Mouse (Mus musculus) testis, adult 2 months (tissue): ENCODE data around the gene Thg1l. TPM values are rescaled to one million over a fixed set of nuclear protein-coding genes. Genes with fewer than 3 reads are reported as not detected.

Experiments
- H3K27ac ChIP-seq: fragments of 200-500 bp; 2 replicates; pipeline ENCODE4 v1.5.1; 2012; ENCODE audit warnings: low read depth, low read length; ENCODE audit not compliant: control insufficient read depth, insufficient read depth
- H3K27me3 ChIP-seq: fragments of 200-500 bp; 2 replicates; pipeline ENCODE4 v1.6.1; 2012; ENCODE audit warnings: mild to moderate bottlenecking, low read length, moderate library complexity; ENCODE audit not compliant: control insufficient read depth, insufficient read depth
- H3K36me3 ChIP-seq: fragments of 200-500 bp; 2 replicates; pipeline ENCODE4 v1.6.1; 2012; ENCODE audit warnings: mild to moderate bottlenecking, low read length; ENCODE audit not compliant: control insufficient read depth, insufficient read depth
- H3K4me1 ChIP-seq: fragments of 200-500 bp; 2 replicates; pipeline ENCODE4 v1.6.1; 2012; ENCODE audit warnings: low read length; ENCODE audit not compliant: control insufficient read depth, insufficient read depth
- H3K4me3 ChIP-seq: fragments of 200-500 bp; 2 replicates; pipeline ENCODE4 v1.5.1; 2012; ENCODE audit warnings: low read depth, mild to moderate bottlenecking, low read length, moderate library complexity, mixed read lengths; ENCODE audit not compliant: control insufficient read depth
- CTCF ChIP-seq: fragments of 200-500 bp; IDR thresholded peaks from 2 replicates; pipeline ENCODE4 v1.5.1; 2012; ENCODE audit warnings: low read depth, mild to moderate bottlenecking, inconsistent platforms, low read length, moderate library complexity; ENCODE audit not compliant: control insufficient read depth, insufficient read depth, insufficient replicate concordance
- POLR2A ChIP-seq: fragments of 200-500 bp; IDR thresholded peaks from 2 replicates; pipeline ENCODE4 v1.6.1; 2012; ENCODE audit warnings: low read depth, mild to moderate bottlenecking, inconsistent platforms, low read length, moderate library complexity; ENCODE audit not compliant: control insufficient read depth
- polyA plus RNA-seq: library from polyadenylated mRNA; depleted of rRNA; stranded (reverse); fragments of >200 nt; gene quantifications from 2 replicates; pipeline ENCODE4 v1.2.3, GENCODE M21; 2012; rRNA removed

Thg1l gene
- polyA plus RNA-seq, 1 experiment = 32.5 TPM

DNA sequence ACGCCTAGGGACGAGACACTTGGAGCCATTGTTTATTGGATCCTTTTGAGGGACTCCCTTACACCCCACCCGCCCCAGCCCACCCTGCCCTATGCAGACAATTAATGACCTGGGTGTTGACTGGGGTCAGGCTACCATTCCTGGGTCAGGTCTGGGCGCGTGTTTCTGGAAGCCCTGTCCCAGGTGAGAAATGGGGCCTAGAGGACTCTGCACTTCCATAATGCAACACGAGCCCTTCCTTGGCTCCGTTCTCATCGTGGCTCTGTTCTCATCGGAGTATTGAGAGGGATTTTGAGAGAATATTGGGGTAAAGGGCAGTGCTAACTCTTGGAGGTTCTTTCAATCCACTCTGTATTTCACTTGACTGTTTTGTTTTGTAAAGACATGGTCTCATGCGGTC, 39.1 kb downstream of the Thg1l start:
- Histone ChIP-seq H3K27me3 (no peaks in the 10 kb centered on the region), H3K4me3 (no peak overlapping the region), H3K36me3 (no peaks in the 10 kb centered on the region), H3K27ac (no peak overlapping the region), H3K4me1 (no peaks in the 10 kb centered on the region)
- TF ChIP-seq POLR2A (no peak), CTCF (no peak)

DNA sequence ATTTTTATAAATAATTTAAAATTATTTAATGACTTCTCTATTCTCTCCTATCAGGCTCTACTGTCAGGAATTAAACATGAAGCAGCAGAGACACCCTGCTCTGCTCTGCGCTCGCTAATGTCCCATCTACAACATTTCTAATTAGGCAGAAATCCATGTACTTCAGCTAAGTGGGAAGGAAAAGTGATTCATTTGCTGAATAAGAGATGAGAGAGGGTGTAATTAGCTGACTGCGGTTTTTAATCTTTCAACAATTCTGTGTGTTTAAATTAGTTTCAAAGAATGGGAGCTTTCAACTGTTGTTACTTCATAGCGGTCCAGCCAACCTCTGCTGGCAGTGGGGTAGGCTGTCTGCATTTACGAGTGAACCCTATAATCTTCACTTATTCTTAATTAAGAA, 44.6 kb downstream of the Thg1l start:
- Histone ChIP-seq H3K36me3 (peaks cover 3% of the 10 kb centered on the region), H3K27me3 (no peaks in the 10 kb centered on the region)
- TF ChIP-seq POLR2A = no peak
- TF ChIP-seq CTCF = no peak

DNA sequence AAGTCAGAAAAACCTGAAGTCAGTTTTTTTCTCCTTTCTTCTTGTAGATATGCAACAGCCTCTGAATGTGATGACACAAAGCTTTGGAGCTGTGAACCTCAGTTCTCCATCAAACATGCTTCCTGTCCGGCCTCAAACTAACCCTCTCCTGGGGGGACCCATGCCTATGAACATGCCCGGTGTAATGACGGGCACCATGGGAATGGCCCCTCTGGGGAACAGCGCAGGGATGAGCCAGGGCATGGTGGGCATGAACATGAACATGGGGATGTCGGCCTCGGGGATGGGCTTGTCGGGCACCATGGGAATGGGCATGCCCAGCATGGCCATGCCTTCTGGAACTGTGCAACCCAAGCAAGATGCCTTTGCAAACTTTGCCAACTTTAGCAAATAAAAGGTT, 46.4 kb downstream of the Thg1l start:
- Histone ChIP-seq H3K4me3 (no peak overlapping the region), H3K27me3 (no peaks in the 10 kb centered on the region), H3K36me3 (peaks cover 3% of the 10 kb centered on the region), H3K4me1 (no peaks in the 10 kb centered on the region), H3K27ac (no peak overlapping the region)
- TF ChIP-seq POLR2A (no peak), CTCF (no peak)

More for the DNA sequence above, 44.6 kb downstream of the Thg1l start:
- H3K4me3 ChIP-seq = no peak overlapping the region
- no peak overlapping the region for H3K27ac ChIP-seq
- no peaks in the 10 kb centered on the region for H3K4me1 ChIP-seq

DNA sequence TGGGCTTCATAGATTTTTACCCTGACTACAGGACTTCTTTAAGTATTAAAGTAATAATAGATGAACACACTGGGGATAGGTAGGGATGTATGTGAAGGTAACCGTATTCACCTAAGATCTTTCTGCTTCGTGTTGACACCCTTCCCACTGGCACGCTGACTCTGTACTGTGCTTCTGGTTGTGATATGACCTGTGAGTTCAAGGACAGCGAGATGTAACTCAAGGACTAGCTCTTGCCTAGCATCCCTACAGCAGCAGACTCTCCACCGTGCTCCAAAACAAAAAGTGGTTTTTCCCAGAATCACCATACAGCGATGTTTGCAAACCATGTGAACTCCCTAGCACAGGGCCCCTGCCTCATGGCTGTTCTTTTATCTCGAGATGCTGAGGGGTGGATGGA, 47.2 kb downstream of the Thg1l start:
- no peaks in the 10 kb centered on the region for H3K4me1 ChIP-seq
- no peak overlapping the region for H3K27ac ChIP-seq
- H3K27me3 ChIP-seq = no peaks in the 10 kb centered on the region
- no peak for TF ChIP-seq POLR2A
- TF ChIP-seq CTCF = no peak
- H3K4me3 ChIP-seq = no peak overlapping the region
- H3K36me3 ChIP-seq = peaks cover 3% of the 10 kb centered on the region

DNA sequence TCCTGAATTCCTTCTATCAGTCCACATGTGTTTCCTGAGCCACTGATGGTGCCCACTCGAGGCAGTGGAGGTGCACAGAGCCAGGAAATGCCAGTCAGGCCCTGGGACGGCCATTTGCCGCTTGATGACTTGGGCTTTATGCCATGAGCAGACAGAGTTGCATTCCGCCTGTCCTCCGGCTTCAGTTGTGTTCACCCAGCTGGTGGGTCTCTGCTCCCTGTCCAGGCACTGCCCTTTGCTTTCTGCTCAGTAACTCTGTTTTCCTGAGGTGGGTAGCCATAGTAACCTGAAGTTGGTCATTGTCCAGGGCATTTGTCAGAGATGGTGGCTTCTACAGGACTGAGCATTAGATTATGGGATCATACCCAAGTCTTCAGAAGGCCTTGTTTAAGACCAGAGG, 48.0 kb downstream of the Thg1l start:
- peaks cover 3% of the 10 kb centered on the region for H3K36me3 ChIP-seq

DNA sequence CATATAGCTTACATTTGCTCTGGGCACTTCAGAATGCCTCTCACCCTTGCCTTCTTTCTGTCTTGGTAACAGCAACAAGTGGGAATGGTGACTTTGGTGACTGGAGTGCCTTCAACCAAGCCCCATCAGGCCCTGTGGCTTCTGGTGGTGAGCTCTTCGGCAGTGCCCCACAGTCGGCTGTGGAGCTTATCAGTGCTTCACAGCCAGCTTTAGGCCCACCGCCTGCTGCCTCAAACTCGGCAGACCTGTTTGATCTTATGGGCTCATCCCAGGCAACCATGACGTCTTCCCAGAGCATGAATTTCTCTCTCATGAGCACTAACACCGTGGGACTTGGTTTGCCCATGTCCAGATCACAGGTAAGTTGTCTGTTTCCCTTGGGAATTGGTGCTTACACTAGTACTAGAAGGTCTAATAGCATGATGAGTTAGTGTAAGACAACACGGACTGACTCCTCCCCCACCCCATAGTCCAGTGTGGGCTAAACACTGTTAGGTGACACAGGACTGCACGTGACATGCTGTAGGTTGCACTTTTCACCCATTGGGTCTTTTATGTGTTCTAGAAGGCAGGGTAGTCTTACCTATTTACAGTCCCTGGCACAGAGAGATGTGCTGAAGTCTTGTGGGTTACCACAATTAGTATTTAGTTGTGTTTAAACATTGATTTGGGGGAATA, 49.0 kb downstream of the Thg1l start:
- peaks cover 3% of the 10 kb centered on the region for H3K36me3 ChIP-seq
- H3K4me3 ChIP-seq = no peak overlapping the region
- no peaks in the 10 kb centered on the region for H3K27me3 ChIP-seq
- H3K27ac ChIP-seq = no peak overlapping the region
- TF ChIP-seq POLR2A (no peak), CTCF (no peak)
- no peaks in the 10 kb centered on the region for H3K4me1 ChIP-seq

More for the DNA sequence above, 48.0 kb downstream of the Thg1l start:
- H3K4me1 ChIP-seq = no peaks in the 10 kb centered on the region
- H3K27ac ChIP-seq = no peak overlapping the region
- TF ChIP-seq CTCF (no peak), POLR2A (no peak)
- no peaks in the 10 kb centered on the region for H3K27me3 ChIP-seq
- no peak overlapping the region for H3K4me3 ChIP-seq

DNA sequence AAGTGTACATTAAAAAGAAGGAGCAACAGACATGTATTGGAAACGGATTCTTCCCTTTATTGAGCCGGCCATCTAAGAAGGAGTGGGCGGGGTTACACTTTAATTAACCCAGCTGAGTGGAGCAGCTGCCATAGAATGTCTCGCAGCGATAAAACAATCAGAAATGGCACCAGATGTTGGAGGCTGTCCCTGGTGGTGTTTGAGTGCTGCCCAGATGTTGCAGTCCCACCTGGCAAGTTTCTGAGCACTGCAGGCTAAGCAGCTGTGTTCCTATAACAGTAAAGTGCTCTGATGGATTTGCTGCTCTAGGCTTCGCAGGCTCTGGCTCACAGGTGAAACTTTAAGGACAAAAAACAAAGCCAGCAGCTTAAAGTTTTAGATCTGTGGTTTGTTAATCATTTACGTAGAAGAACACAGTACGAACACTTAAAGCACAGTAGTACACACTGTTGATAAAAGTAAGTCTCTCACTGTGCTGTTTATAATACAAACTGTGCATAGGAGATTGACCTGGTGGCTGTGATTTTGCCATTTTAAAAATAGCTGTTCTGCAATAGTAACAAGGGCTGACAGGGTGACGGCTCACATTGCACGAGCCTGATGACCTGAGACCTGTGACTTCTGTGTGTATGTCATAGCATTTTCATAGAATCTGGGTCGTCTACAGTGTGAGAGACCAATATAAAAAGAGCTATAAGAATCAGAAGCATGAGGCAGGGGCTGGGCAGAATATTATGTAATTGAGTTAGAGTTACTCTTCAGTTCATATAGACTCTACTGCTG, 54.9 kb downstream of the Thg1l start:
- Histone ChIP-seq H3K4me3 (no peak overlapping the region), H3K36me3 (peaks cover 2% of the 10 kb centered on the region; the same call in 1 of the 2 replicates), H3K27me3 (no peaks in the 10 kb centered on the region), H3K27ac (no peak overlapping the region), H3K4me1 (no peaks in the 10 kb centered on the region)
- TF ChIP-seq POLR2A = no peak

DNA sequence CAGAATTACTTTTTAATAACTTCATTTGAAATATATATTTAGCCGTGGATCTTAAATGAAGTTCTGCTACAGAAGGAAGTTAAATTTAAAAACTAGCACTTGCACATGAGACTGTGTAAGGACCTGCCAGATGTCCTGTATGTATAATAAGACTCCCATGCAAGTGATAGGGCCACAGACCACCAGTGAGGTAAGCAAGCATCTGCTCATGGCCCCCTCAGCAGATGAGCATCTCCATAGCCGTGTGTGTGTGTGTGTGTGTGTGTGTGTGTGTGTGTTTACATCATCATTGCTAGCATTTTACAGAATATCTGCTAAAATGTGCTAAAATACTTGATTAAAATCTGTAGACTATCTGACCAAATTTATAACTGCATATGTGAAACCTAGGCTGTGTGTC, 57.9 kb downstream of the Thg1l start:
- Histone ChIP-seq H3K4me3 (no peak overlapping the region), H3K4me1 (no peaks in the 10 kb centered on the region), H3K27ac (no peak overlapping the region), H3K27me3 (no peaks in the 10 kb centered on the region), H3K36me3 (peaks cover 4% of the 10 kb centered on the region)
- TF ChIP-seq CTCF = no peak
- no peak for TF ChIP-seq POLR2A

Other genes with a start within 250 kb of the Thg1l start
- 45.6 and 46.6 TPM in 2 replicates for gene Clint1, start 103.4 kb downstream of the Thg1l start, polyA plus RNA-seq
- 1.5 and 1.6 TPM in 2 replicates for gene Lsm11, start 10.6 kb downstream of the Thg1l start, polyA plus RNA-seq
- 182 and 184 TPM in 2 replicates for gene Sox30, start 24.8 kb upstream of the Thg1l start, polyA plus RNA-seq
- 5.5 and 6.9 TPM in 2 replicates for gene Gm12166, start 96.8 kb upstream of the Thg1l start, polyA plus RNA-seq
- 1.0 and 1.1 TPM in 2 replicates for gene Adam19, start 100.5 kb upstream of the Thg1l start, polyA plus RNA-seq
- 0.07 and 0.25 TPM in 2 replicates for gene Nipal4, start 211.0 kb upstream of the Thg1l start, polyA plus RNA-seq